Mouse (Mus musculus) R1 (cell line): Measurements from ENCODE around the gene Eif4e1b.
"Not testable (repeated sequence)": the region's sequence is repeated elsewhere in the genome, so short reads cannot be mapped to it uniquely, and the experiment has no call there.

Experiments
- DNase-seq: peaks from one replicate; pipeline ENCODE4 v3.0.0-alpha.2; 2018; ENCODE audit warnings: low read depth, low spot score

The Eif4e1b gene

DNA sequence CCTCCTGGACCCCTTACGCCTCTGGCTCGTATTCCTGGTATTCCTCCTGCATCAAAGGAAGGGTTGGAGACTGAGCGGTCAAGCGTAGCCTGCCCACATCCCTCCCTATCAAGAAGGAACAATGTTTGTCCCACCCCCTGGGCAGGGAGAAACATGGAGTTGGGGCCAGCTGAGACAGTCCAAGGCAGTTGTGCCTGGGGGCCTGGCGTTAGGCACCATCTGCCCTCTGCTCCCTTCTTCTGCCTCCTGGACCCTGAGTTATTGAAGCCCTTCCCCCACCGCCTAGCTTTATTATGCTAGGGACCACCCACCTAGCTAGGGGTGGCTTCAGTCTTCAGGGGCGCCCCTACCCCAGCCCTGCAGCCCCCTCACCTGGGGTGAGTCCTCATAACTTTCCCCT lies 24.3 kb upstream of the Eif4e1b start:
- no peak for DNase-seq

DNA sequence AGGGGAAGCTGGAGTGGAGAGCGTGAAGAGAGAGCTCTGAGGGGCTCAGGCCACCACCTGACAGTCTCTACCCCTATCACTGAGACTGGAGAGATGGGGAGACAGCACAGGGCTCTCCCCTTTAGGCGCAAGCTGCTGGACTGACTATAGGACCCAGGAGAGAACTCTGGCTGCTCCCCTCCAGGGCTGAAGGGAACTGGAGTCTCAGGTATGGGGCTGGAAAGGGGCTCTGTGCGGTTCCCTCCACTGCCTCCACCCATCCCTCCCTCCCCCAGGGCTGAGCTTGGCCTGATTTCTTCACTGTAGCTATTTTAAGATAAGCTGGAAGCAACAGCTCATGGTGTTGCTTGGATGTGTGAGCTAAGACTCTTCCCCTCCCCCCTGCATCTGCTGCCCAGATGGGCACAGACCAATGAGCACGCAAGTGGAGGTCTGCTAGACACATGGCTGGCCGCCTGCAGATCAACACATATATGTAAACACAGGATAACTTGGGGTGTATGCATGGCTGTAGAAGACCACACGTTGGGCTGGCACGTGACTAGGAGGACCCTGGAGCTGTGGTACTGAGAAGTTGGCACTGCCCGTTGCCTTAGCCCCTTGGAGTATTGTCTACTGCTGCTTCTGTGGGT lies 23.5 kb upstream of the Eif4e1b start:
- no peak for DNase-seq

DNA sequence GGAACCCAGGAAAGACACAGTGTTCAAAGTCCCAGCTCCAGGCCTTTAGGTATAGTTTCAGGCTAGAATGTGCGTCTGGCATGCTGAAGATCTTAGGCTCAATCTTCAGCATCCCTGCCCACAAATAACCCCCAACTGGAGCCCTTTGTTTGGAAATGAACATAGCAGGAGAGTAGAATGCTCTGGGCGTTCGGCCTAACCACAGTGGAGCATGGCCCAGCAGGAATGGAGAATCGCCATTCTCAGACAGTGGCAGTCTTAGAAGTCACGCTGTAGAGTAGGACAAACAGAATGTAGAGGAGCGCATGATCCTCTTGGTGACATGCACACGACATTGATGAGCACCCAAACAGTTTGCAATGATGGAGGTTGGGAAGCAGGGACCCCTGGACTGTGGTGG lies 22.9 kb upstream of the Eif4e1b start:
- DNase-seq, result no peak

DNA sequence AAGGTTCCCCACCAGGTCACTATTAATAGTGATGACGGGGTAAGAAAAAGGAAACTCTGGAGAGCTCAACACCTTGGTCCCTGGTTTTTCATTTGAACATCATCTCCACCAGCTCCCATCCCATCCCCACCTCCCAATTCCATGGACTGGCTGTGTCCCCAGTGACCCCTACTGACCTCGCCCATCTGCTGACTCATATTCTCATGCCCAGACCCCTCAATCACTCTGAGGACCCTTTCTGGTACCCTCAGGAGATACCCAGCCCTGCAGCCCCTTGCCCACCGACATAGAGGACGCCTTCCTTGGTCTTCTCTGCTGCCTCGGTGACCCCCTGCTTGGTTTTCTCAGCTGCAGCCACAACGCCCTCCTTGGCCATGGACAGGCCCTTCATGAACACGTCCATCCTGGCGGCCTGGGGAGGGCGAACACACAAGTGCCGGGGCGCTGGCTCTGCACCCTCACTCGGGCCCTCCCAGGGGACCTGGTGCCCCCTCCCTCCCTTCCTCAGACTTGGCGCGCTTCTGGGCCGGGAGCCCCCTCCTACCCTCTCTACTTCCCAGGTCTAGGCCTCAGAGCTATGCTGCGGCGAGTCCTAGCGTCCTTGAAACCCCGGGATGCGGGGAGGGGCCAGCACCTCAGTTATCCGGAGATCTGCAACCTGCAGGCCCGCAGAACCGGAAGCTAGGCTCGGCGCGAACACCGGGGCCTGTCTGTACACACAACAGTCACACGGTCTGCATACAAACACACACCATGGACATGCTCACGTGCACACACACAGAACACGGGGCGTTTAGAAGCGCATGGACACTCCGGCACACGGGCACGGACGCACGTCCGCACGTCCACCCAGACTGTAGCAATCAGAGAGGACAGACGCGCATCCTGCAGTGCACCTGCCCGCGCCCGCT lies 18.3 kb upstream of the Eif4e1b start:
- DNase-seq, result peak; percentile 31

DNA sequence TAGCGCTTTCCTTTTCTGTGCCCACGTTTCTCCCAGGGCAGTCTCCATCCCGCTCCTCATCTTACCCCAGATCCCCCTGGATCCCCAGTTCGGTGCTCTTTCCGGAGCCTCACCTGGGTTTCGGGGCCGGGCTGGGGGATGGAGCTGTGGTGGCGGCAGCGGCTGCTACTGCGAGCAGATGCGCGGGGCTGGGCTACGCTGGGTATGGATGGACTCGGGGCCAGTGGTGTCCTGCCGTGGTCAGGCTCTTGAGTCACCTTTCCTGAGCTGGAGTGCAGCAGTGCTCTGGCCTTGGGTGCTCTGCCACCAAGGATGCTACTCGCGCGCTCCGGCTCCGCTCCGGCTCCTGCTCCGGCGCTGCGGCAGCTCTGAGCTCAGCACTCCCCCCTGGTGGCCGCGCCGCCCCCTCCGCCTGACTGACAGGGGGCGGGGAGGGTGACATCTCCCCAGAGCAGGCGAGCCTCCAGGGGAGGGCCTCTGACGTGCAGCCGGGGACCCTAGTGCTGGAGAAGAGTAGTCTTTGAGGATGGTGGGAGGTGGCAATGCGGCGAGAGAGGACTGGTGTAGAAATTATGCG lies 17.5 kb upstream of the Eif4e1b start, which contains the start of gene Sncb:
Gene Sncb (minus strand): TSS at position 404 of the 577 bp plus-strand sequence.
- peak; percentile 83 for DNase-seq

DNA sequence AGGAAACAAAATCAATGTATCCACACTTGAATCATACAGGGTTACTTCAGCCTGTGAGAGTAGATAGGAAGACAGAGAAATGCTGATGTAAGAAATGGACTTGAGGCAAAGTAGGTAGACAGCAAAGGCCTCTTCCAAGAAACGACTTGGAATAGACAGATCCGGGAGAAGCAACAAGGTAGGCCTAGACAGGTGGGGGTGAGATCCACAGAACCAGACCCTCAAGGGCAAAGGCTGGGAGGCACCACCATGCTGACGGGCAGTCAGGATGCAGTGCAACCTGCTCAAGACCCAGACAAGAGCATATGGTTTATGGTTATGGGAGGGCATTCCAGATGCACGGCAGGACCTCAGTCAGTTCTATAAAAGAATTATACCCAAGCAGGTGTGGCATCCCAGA lies 16.8 kb upstream of the Eif4e1b start:
- no peak for DNase-seq

DNA sequence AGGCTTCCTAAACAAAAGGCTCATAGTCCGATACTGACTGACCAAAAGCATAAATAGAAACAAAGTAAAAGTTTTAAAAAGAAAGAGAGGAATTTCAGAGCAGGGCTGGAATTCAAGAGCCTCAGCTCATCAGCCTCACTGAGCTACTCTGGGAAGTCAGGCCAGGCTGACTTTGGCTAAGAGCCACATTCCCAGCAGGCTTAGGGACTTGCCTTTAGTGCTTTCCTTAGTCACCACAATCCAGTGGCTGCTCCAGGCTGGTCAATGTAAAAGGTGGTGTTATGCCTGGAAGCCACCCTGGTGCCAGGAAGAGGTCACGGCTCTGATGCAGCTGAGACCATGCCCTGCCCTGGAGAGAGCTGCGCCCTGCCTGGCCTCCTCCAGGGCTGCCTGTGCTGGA lies 3.2 kb upstream of the Eif4e1b start:
- DNase-seq, result no peak

DNA sequence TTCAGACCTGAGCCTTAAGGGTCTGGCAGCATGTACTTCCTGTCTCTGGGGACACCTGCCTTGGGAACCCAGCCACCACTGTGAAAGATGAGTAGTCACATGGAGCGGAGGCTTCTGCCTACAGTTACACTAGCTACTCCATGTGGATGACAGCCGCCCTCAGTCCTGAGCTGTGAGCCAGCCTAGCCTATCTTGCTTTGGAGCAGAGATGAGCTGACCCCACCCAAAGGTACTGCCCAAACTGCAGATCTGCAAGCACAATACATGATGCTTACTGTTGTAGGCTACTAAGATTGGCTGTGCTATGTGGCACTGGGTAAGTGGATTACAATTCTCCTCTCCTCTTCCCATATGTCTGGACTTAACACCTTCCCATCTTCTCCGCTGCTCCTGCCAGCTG lies 2.7 kb upstream of the Eif4e1b start:
- no peak for DNase-seq

DNA sequence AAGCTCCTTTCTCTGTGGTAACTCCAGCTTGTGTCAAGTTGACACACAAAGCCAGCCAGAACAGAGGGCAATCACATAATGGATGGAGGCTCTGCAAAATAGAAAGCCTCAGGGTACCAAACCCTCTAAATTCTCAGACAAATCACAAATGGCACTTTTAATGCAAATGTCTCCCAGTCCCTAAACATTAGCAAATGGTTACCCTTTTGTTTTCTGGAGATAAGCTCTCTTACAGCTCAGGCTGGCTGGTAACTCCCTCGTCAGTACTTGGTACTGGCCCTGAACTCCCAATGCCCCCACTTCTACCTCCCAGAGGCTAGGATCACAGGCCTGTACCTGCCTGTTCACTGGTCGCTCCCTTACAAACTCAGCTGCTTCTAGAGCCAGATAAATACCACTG lies 563 bp upstream of the Eif4e1b start:
- DNase-seq, result peak; percentile 90

DNA sequence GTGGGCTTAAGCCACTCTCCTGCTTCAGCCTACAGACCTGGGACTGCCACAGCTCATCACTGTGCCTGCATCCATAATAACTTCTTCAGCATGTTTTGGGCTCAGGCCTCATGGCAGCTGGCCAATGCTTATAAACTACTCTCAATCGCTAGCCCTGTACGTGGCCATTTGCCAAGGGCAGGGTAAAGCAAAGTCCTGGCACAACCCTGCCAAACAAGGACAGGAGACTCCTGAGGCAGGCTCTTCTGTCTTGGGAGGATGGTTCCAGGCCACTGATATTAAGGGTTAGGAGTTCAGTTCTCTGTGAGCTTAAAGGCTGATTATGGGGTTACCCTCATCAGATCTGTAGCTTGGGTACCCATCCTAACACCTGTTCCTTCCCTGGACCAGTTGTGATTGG lies 3.8 kb downstream of the Eif4e1b start:
- not testable (repeated sequence) for DNase-seq

DNA sequence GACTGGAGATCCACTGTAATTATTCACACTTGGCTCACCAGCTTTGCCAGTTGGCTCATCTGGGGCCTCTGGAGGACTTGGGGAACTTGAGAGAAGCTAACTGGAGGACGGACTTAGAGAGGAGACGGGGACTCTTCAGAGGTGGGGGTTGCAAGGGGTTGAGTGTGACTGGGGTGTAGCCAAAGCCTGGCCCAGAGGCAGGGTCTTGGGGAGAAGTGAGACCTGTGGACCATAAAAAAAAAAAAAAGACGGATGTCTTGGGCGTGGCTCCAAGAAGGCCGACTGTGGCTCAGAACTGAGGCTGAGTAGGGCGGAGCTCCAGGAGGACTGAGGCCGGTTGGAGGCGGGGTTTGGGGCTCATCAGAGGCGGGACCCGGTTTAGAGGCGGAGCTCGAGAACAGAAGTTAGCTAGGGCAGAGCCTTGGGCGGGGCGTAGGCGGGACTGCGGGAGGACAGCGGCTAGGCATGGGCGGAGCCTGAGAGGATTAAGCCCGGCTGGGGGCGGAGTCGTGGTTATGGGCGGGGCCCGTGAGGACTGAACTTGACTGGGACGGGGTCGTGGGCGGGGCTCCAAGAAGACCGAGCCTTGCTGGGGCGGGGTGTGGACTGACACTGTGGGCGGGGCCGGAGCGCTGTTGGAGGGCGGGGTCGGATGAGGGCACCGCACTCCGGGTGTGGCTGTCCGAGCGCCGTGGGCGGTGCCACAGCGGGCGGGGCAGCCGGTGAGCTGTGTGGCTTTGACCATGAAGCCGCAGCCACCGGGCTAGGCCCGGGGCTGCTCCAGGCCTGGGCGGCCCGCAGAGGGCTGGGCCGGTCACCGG lies 5.2 kb downstream of the Eif4e1b start, which contains the start of gene Tspan17:
Gene Tspan17 (plus strand): TSS at position 638 of the 821 bp plus-strand sequence.
- peak; percentile 98 for DNase-seq

DNA sequence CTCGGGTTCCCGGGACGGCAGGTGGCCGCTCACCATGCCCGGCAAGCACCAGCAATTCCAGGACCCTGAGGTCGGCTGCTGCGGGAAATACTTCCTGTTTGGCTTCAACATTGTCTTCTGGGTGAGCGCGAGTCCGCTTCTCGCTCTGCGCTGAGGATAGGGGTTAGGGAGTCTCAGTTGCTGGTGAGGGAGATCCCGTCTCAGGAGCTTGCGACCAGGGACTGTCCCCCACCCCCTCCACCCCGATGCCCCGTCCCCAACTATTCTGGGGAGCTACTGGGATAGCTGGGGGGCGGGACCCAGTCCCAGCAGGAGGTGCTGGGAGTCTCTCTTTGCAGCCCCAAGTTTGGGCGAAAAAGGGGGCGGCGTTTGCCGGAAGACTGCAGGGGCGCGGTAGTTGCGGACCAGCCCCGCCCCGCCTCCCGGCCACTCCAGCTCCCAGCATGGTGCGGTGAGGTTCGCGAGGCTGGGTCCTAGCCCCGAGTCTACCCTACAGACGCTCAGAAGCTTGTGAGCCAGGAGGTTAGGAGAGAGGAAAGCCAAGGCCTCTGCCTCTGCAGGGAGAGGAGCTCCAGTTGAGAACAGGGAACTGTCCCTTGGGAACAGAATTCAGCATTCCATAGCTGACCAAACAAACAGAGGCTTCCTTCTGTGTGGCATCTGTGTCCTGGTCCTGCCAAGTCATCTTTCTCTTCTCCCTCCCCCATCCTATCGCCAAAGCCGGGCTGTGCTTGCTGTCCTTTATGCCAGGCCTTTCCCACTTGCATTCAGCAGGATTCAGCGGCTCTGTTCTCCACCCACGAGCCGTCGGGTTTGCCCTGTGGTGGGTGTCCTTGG lies 6.0 kb downstream of the Eif4e1b start:
- DNase-seq, result peak; percentile 87

DNA sequence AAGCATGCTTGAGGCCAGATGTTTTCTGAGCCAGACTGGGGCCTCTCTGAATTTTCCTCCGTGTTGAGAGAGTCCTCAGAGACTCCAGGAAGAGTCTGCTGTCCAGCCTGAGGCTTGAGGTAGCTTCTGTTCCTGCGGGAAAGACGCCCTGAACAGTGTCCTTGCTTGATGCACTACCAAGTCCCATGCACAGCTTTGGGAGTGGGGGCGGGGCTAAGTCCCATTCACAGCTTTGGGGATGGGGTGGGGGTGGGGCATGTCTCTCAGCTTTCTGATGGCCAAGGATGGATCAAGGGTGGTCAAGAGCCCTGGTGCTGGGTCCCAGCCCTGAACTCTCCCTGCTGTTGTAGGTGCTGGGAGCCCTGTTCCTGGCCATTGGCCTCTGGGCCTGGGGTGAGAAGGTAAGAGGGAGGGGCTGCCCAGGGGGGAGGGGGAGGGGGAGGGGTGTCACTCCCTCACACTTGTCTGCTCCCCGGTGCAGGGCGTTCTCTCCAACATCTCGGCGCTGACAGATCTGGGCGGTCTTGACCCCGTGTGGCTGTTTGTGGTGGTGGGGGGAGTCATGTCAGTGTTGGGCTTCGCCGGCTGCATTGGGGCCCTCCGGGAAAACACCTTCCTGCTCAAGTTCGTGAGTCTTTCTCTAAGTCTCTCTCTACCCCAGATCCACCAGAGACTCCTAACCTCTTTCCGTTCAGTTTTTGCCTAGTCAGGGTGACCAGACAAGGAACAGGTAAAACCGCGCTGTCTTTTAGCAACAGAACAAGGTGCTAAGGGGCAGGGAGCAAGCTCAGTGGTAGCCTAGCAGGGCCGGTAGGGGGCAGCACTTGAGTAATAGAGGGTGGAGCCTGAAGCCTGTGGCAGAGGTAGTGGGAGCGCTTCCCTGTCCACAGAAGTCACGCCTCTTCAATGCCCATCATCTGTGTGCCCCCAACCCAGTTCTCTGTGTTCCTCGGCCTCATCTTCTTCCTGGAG lies 8.7 kb downstream of the Eif4e1b start:
- DNase-seq, result peak; percentile 89

DNA sequence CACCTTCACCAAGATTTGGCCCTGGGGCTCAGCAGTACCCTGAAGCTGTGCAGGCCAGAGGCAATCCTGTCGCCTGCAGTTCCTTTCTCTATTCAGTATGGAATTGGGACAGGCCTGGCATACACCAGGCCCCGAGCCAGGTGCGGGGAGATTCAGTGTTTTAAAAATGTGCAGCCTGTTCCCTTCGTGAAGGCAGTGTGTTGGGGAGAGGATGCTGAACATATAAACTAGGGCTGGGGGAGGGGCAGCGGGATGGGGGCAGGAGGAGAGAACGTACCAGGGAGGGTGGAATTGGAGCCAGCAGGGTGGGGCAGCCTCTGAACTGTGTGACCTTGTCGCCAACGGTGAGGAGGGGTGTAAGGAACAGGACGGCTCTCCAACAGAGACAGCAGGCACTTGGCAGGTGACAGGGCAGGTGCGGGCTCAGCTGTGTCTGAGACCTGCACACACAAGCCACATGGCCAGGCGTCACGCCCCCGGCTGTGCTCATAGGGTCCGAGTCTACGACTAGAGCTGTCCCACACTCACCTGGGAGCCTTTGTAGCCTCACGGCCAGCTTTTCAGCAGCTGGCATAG lies 10.3 kb downstream of the Eif4e1b start:
- DNase-seq, result no peak

DNA sequence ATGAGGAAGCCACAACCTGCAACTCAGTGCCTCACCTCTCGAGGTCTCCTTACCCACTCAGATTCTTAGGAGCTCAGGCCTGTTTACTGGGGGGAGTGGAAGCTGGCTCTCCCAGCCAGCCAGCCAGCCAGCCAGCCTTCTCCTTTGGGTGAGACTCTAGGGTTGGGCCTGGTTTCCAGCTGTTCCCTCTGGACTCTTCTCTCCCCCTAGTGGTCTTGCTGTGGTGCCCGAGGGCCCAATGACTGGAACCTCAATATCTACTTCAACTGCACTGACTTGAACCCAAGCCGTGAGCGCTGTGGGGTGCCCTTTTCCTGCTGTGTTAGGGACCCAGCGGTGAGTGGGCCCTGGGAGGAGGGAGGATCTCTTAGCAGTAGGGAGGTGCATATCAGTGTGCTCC lies 11.0 kb downstream of the Eif4e1b start:
- DNase-seq, result no peak

DNA sequence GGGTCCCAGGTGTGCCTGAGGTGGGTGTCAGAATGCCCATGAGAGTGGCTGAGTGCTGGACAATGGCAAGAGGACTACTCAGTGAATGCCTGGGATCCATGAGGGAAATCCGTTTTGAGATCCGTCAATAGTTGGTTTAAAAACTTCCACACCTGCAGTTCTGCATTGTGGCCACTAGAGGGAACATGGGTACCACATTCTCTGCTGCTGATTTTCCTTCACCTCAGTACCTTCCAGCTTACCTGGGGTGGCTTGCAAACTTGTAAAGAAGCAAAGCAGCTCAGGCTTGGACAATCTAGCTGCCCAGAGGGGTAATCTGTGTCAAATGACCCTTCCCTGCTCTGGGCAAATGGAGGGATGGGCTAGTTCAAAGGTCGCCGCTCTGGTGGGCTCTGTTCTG lies 13.6 kb downstream of the Eif4e1b start:
- peak; percentile 67 for DNase-seq

DNA sequence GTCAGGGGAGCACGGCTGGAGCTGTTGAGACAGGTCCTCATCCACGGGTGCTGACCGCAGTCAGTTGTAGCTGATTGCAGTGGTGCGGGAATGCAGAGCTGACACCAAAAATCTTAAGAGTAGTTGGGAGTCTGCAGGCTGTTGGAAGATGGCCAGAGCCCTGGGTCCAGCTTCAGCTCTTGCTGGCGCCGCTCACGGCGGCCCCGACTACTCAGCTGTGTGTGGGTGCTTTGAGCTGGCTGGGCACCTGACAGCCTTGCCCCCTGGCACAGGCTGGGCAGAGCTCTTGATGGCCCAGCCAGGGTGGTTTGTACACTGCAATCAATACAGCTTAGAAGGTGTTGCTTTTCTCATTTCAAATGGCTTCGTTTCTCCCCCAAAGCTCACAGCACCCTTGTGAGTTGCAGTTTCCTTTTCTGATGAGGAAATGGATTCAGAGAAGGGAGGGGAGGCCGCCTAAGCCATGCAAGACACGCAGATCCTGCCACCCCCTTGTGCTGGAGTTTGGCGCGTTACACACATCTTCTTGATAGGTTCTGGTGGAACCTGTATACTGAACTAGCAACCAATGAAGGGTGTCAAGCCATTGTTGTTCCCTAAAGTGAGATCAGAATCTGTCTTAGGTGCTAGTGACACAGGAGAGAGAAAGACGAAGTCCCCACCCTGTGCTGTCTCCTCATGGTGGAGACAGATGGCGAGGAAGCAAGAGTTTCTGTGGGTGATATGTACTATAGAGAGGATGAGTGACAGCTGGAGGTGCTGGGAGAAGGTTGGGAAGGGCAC lies 14.3 kb downstream of the Eif4e1b start:
- DNase-seq, result no peak

DNA sequence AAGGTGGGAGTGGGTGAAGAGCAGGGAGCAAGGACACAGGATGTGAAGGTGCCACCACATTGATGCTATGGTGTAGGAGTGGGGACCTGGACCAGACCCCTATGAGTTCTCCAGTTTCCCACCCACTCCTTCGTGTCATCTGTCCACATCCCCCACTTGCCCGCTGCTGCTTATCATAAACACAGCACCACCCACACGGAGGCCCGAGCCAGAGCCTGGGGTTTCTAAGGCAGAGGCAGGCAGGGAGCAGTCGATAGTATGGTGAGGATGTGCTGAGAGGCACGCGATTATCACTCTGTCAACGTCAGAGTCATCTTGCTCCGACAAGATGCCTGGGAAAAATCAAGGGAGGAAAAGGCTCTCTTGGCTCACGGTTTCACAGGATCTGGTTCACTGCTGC lies 14.9 kb downstream of the Eif4e1b start:
- no peak for DNase-seq
